Mouse (Mus musculus) T-helper 1 cell (primary cell): ENCODE measurements around the gene Smyd5.

ENCODE experiments used
- in situ Hi-C: fragments of 300-600 bp; cut with MboI, MseI; formaldehyde crosslinking; loops from one replicate; pipeline ENCODE4 v1.15.1; 2025; ENCODE audit warnings: high pct_unique_total_duplicates

Gene Smyd5

GRCm38 (mm10) chr6:85431842-85432431 lies at the start of gene Smyd5:
Gene Smyd5 (plus strand): TSS chr6:85431989.
- in situ Hi-C loops: no loop called here

- in situ Hi-C loops: no loop called here
Observed at GRCm38 (mm10) chr6:85382791-85383190, 49.0 kb upstream of the Smyd5 start.

- in situ Hi-C loops: loop anchor here (5.0 kb wide), 1 partner anchor 41 kb away; no protein-coding TSS in a partner anchor
Observed at GRCm38 (mm10) chr6:85388608-85389007, 43.2 kb upstream of the Smyd5 start.

GRCm38 (mm10) chr6:85391803-85392202 lies 40.0 kb upstream of the Smyd5 start:
- in situ Hi-C loops: no loop called here

- in situ Hi-C loops: no loop called here
Observed at GRCm38 (mm10) chr6:85395360-85395759, 36.4 kb upstream of the Smyd5 start.

- in situ Hi-C loops: no loop called here
Observed at GRCm38 (mm10) chr6:85397165-85397564, 34.6 kb upstream of the Smyd5 start.

GRCm38 (mm10) chr6:85399715-85400114 lies 32.1 kb upstream of the Smyd5 start:
- in situ Hi-C loops: loop anchor here (10.0 kb wide), 1 partner anchor 235 kb away; no protein-coding TSS in a partner anchor

- in situ Hi-C loops: loop anchor here (10.0 kb wide), 1 partner anchor 238 kb away; no protein-coding TSS in a partner anchor
Observed at GRCm38 (mm10) chr6:85402613-85403012, 29.2 kb upstream of the Smyd5 start.

GRCm38 (mm10) chr6:85403039-85403438 lies 28.8 kb upstream of the Smyd5 start:
- in situ Hi-C loops: loop anchor here (10.0 kb wide), 1 partner anchor 238 kb away; no protein-coding TSS in a partner anchor

GRCm38 (mm10) chr6:85409003-85409402 lies 22.8 kb upstream of the Smyd5 start:
- in situ Hi-C loops: loop anchor here (10.0 kb wide), 1 partner anchor 244 kb away; no protein-coding TSS in a partner anchor

GRCm38 (mm10) chr6:85410771-85411273 lies 21.0 kb upstream of the Smyd5 start:
- in situ Hi-C loops: loop anchor here (5.0 kb wide), 1 partner anchor 149 kb away; no protein-coding TSS in a partner anchor

GRCm38 (mm10) chr6:85415829-85416228 lies 16.0 kb upstream of the Smyd5 start:
- in situ Hi-C loops: no loop called here

- in situ Hi-C loops: no loop called here
Observed at GRCm38 (mm10) chr6:85419150-85419549, 12.6 kb upstream of the Smyd5 start.

GRCm38 (mm10) chr6:85423836-85424379 lies 7.9 kb upstream of the Smyd5 start, which contains the start of gene Noto:
Gene Noto (plus strand): TSS chr6:85423886.
- in situ Hi-C loops: no loop called here

- in situ Hi-C loops: no loop called here
Observed at GRCm38 (mm10) chr6:85431274-85431841, 431 bp upstream of the Smyd5 start.

GRCm38 (mm10) chr6:85433865-85434264 lies 2.1 kb downstream of the Smyd5 start:
- in situ Hi-C loops: no loop called here

- in situ Hi-C loops: no loop called here
Observed at GRCm38 (mm10) chr6:85436204-85436603, 4.4 kb downstream of the Smyd5 start.

GRCm38 (mm10) chr6:85436631-85437030 lies 4.8 kb downstream of the Smyd5 start:
- in situ Hi-C loops: no loop called here

- in situ Hi-C loops: no loop called here
Observed at GRCm38 (mm10) chr6:85441142-85441541, 9.4 kb downstream of the Smyd5 start.

GRCm38 (mm10) chr6:85443488-85444233 lies 11.9 kb downstream of the Smyd5 start:
- in situ Hi-C loops: no loop called here

- in situ Hi-C loops: no loop called here
Observed at GRCm38 (mm10) chr6:85444266-85444965, 12.6 kb downstream of the Smyd5 start.
